Mouse (Mus musculus): ENCODE measurements around the gene Exoc3. TPM values are rescaled to one million over a fixed set of nuclear protein-coding genes. Genes with fewer than 3 reads are reported as not detected.

Exoc3 gene
- total and polyA plus RNA-seq, 2 experiments from 2014 or later = 55.5 to 62.8 TPM

GRCm38 (mm10) chr13:74121141-74121602, 87.4 kb downstream of the Exoc3 start, which contains the start of gene Slc9a3:
Gene Slc9a3 (plus strand): TSS chr13:74121457.
- TF ChIP-seq CTCF (IDR thresholded peaks at IDR 0.05; ENCODE audit: low read depth) (no peak), EP300 (IDR thresholded peaks at IDR 0.05; ENCODE audit: low read depth) (no peak)
- peaks cover 7% of the 10 kb centered on the region for H3K4me1 ChIP-seq (ENCODE audit: control insufficient read depth, insufficient read depth)
- no peak within 1 kb of the TSS for H3K27ac ChIP-seq (ENCODE audit: low read depth)
- H3K9ac ChIP-seq (replicated peaks; ENCODE audit: low read depth, low read length) = no peak within 1 kb of the TSS
- no peaks in the 10 kb centered on the region for H3K36me3 ChIP-seq (replicated peaks; ENCODE audit: control insufficient read depth, insufficient read depth, low read length)
- peak within 1 kb of the TSS; percentile 41 for H3K4me3 ChIP-seq (ENCODE audit: low read depth, low read length)
- 2% methylated on average over 35 of the region's 35 CpGs for WGBS
- H3K4me2 ChIP-seq (ENCODE audit: low read depth, low read length) = peak within 1 kb of the TSS; percentile 67
- peaks cover 22% of the 10 kb centered on the region for H3K27me3 ChIP-seq (ENCODE audit: control insufficient read depth, insufficient read depth, low read length)
- H3K9me3 ChIP-seq (replicated peaks; ENCODE audit: control insufficient read depth, low read length) = no peaks in the 10 kb centered on the region
- no peak for DNase-seq (ENCODE audit: low spot score)
- peak; percentile 52 for ATAC-seq (ENCODE audit: insufficient read depth, low read depth)

Other genes with a start within 250 kb of the Exoc3 start
- not detected in 2 replicates for gene Zdhhc11, start 244.9 kb downstream of the Exoc3 start, total RNA-seq (2014; rRNA removed; ENCODE audit: low replicate concordance)
- not detected in 2 replicates for gene Zdhhc11, start 244.9 kb downstream of the Exoc3 start, polyA plus RNA-seq (2015; fragmentation: Nextera tagmentation; extraction: Ambion mirVana)
- gene Tppp, start 199.3 kb downstream of the Exoc3 start, total RNA-seq (2014; rRNA removed; ENCODE audit: low replicate concordance) = 12.6 and 16.9 TPM in 2 replicates
- 4.2 and 5.8 TPM in 2 replicates for gene Tppp, start 199.3 kb downstream of the Exoc3 start, polyA plus RNA-seq (2015; fragmentation: Nextera tagmentation; extraction: Ambion mirVana)
- 3.9 and 5.5 TPM in 2 replicates for gene Cep72, start 146.4 kb downstream of the Exoc3 start, total RNA-seq (2014; rRNA removed; ENCODE audit: low replicate concordance)
- gene Cep72, start 146.4 kb downstream of the Exoc3 start, polyA plus RNA-seq (2015; fragmentation: Nextera tagmentation; extraction: Ambion mirVana) = 4.5 and 4.8 TPM in 2 replicates
- gene Slc9a3, start 87.3 kb downstream of the Exoc3 start, total RNA-seq (2014; rRNA removed; ENCODE audit: low replicate concordance) = 1.4 TPM in 1 of 2 replicates, not detected in the other
- 0.47 and 0.67 TPM in 2 replicates for gene Slc9a3, start 87.3 kb downstream of the Exoc3 start, polyA plus RNA-seq (2015; fragmentation: Nextera tagmentation; extraction: Ambion mirVana)
- gene Ahrr, start 83.6 kb upstream of the Exoc3 start, total RNA-seq (2014; rRNA removed; ENCODE audit: low replicate concordance) = 4.9 and 7.6 TPM in 2 replicates
- gene Ahrr, start 83.6 kb upstream of the Exoc3 start, polyA plus RNA-seq (2015; fragmentation: Nextera tagmentation; extraction: Ambion mirVana) = 2.3 TPM in 2 replicates
- 60.3 and 112 TPM in 2 replicates for gene Pdcd6, start 108.8 kb upstream of the Exoc3 start, total RNA-seq (2014; rRNA removed; ENCODE audit: low replicate concordance)
- 90.3 and 90.8 TPM in 2 replicates for gene Pdcd6, start 108.8 kb upstream of the Exoc3 start, polyA plus RNA-seq (2015; fragmentation: Nextera tagmentation; extraction: Ambion mirVana)
- gene Sdha, start 141.5 kb upstream of the Exoc3 start, total RNA-seq (2014; rRNA removed; ENCODE audit: low replicate concordance) = 401 and 402 TPM in 2 replicates
- gene Sdha, start 141.5 kb upstream of the Exoc3 start, polyA plus RNA-seq (2015; fragmentation: Nextera tagmentation; extraction: Ambion mirVana) = 912 and 960 TPM in 2 replicates
- 6.4 and 7.2 TPM in 2 replicates for gene Ccdc127, start 141.6 kb upstream of the Exoc3 start, total RNA-seq (2014; rRNA removed; ENCODE audit: low replicate concordance)
- gene Ccdc127, start 141.6 kb upstream of the Exoc3 start, polyA plus RNA-seq (2015; fragmentation: Nextera tagmentation; extraction: Ambion mirVana) = 43.5 and 46.5 TPM in 2 replicates
- 25.5 and 26.0 TPM in 2 replicates for gene Lrrc14b, start 155.3 kb upstream of the Exoc3 start, total RNA-seq (2014; rRNA removed; ENCODE audit: low replicate concordance)
- gene Lrrc14b, start 155.3 kb upstream of the Exoc3 start, polyA plus RNA-seq (2015; fragmentation: Nextera tagmentation; extraction: Ambion mirVana) = 25.2 and 32.2 TPM in 2 replicates
- gene Zfp72, start 182.1 kb upstream of the Exoc3 start, total RNA-seq (2014; rRNA removed; ENCODE audit: low replicate concordance) = 1.1 and 2.3 TPM in 2 replicates
- 2.8 and 2.9 TPM in 2 replicates for gene Zfp72, start 182.1 kb upstream of the Exoc3 start, polyA plus RNA-seq (2015; fragmentation: Nextera tagmentation; extraction: Ambion mirVana)
- 46.2 and 61.1 TPM in 2 replicates for gene Ftl1-ps1, start 191.0 kb upstream of the Exoc3 start, total RNA-seq (2014; rRNA removed; ENCODE audit: low replicate concordance)
- gene Ftl1-ps1, start 191.0 kb upstream of the Exoc3 start, polyA plus RNA-seq (2015; fragmentation: Nextera tagmentation; extraction: Ambion mirVana) = 43.1 and 44.0 TPM in 2 replicates